Mouse (Mus musculus) forebrain, embryonic 14.5 days (tissue): ENCODE measurements around the gene Tbc1d22a. TPM values are rescaled to one million over a fixed set of nuclear protein-coding genes. Genes with fewer than 3 reads are reported as not detected.
"Not testable (repeated sequence)": the region's sequence is repeated elsewhere in the genome, so short reads cannot be mapped to it uniquely, and the experiment has no call there.

Experiments used
- ATAC-seq: fragments of 200-750 bp; cut with Nextera tagmentation; 2 replicates; pipeline ENCODE4 v1.8.0; 2017; ENCODE audit warnings: mild to moderate bottlenecking, moderate library complexity
- DNase-seq: peaks from one replicate; pipeline ENCODE4 v3.0.0-alpha.2; 2015; ENCODE audit warnings: low spot score
- H3K27ac ChIP-seq: fragments of 300-500 bp; sonication (generic); 2 replicates; pipeline ENCODE4 v1.5.1; 2014; ENCODE audit warnings: low read depth, mild to moderate bottlenecking, control low read depth, low read length, moderate library complexity
- H3K27me3 ChIP-seq: fragments of 300-500 bp; sonication (generic); replicated peaks from 2 replicates; pipeline ENCODE4 v1.6.1; 2014; ENCODE audit warnings: low read length, control low read depth, mixed read lengths; ENCODE audit not compliant: control insufficient read depth, insufficient read depth
- H3K36me3 ChIP-seq: fragments of 300-500 bp; sonication (generic); 2 replicates; pipeline ENCODE4 v1.6.1; 2014; ENCODE audit warnings: low read length, control low read depth; ENCODE audit not compliant: control insufficient read depth, insufficient read depth
- H3K4me1 ChIP-seq: fragments of 300-500 bp; sonication (generic); 2 replicates; pipeline ENCODE4 v1.6.1; 2014; ENCODE audit warnings: antibody characterized with exemption, low read length, control low read depth; ENCODE audit not compliant: control insufficient read depth, insufficient read depth
- H3K4me2 ChIP-seq: fragments of 300-500 bp; sonication (generic); 2 replicates; pipeline ENCODE4 v1.6.1; 2014; ENCODE audit warnings: mild to moderate bottlenecking, control low read depth, low read length
- H3K4me3 ChIP-seq: fragments of 300-500 bp; sonication (generic); 2 replicates; pipeline ENCODE4 v1.5.1; 2014; ENCODE audit warnings: low read depth, low read length, control low read depth
- H3K9ac ChIP-seq: fragments of 300-500 bp; sonication (generic); 2 replicates; pipeline ENCODE4 v1.6.1; 2014; ENCODE audit warnings: mild to moderate bottlenecking, low read length, control low read depth, moderate library complexity
- H3K9me3 ChIP-seq: fragments of 300-500 bp; sonication (generic); replicated peaks from 2 replicates; pipeline ENCODE4 v1.6.1; 2016; ENCODE audit warnings: low read length, control low read depth, mixed read lengths; ENCODE audit not compliant: control insufficient read depth
- WGBS: fragments of 180-500 bp; shearing (Covaris S2); extraction: QIAGEN DNeasy Blood & Tissue Kit; methylation state at CpG from one replicate; pipeline ENCODE4 v1.1.7; 2014; 5-methylcytosine and 5-hydroxymethylcytosine counted together
- polyA plus RNA-seq: library from polyadenylated mRNA; unstranded; fragments of >200 nt; fragmentation: Nextera tagmentation; extraction: Ambion mirVana; gene quantifications from 2 replicates; pipeline ENCODE4 v1.2.1, GENCODE M21; 2014

The Tbc1d22a gene
- polyA plus RNA-seq, 1 experiment from 2014 or later: 8.0 TPM

DNA sequence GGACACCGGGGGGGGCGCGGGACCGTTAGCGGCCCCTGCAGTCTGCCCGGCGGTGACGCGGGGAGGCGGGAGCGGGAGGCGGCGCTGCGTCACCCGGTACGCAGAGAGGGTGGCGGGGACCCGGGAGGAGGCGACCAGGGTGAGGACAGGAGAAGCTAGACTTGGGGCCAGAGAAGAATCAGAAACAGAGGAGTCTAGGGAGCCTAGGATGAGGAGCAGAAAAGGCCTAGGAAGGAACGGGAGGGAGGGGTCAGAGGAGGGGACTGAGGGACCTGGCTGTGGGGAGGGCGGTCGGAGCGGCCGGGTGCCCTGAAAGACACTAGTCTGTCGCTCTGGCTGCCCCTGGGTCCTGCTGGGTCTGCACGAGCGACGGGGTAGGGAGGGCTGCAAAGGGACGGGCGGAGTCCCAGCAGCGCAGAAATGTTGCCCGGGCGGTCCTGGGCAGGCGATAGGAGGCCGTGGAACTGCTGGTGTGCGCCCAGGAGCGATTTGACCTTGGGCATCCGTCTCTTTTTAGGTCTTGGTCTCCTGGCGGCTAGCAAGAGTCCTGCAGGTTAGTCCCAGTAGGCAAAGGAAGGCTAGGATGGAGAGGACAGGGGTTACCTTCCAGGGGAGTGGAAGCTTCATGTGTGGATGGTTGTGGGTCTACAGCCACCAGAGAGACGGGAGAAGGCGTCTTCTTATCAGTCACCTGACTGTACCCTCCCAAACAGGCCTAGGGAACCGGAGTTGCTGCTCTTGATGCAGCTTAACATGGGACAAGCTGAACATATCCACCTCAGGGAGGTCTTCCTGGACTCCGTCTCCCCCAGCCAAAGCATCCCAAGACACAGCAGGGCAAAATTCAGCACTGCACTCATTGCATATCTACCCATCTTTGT is 28.3 kb upstream of the Tbc1d22a start, which contains the start of gene Cerk:
Gene Cerk, minus strand, starts transcription at position 453 of the 881 bp plus-strand sequence.
- WGBS: 4% methylated on average over 41 of the region's 43 CpGs
- Histone ChIP-seq H3K27me3 (no peaks in the 10 kb centered on the region), H3K27ac (peak within 1 kb of the TSS; percentile 84), H3K9ac (peak within 1 kb of the TSS; percentile 93), H3K9me3 (no peaks in the 10 kb centered on the region), H3K36me3 (no peaks in the 10 kb centered on the region), H3K4me1 (peaks cover 4% of the 10 kb centered on the region), H3K4me2 (peak within 1 kb of the TSS; percentile 83), H3K4me3 (peak within 1 kb of the TSS; percentile 88)
- peak; percentile 63 for DNase-seq
- ATAC-seq: peak; percentile 77

GRCm38 (mm10) chr15:86186686-86187085 is 27.6 kb upstream of the Tbc1d22a start:
- DNase-seq (no peak), ATAC-seq (no peak)
- no peak overlapping the region for H3K9ac ChIP-seq
- H3K4me1 ChIP-seq: peaks cover 4% of the 10 kb centered on the region
- H3K9me3 ChIP-seq: no peaks in the 10 kb centered on the region
- peak overlapping the region; percentile 83; the same call in 1 of the 2 replicates for H3K4me2 ChIP-seq
- no peaks in the 10 kb centered on the region for H3K27me3 ChIP-seq
- no peak overlapping the region for H3K4me3 ChIP-seq
- H3K36me3 ChIP-seq: no peaks in the 10 kb centered on the region
- H3K27ac ChIP-seq: no peak overlapping the region
- 42% methylated on average over 3 of the region's 3 CpGs for WGBS

DNA sequence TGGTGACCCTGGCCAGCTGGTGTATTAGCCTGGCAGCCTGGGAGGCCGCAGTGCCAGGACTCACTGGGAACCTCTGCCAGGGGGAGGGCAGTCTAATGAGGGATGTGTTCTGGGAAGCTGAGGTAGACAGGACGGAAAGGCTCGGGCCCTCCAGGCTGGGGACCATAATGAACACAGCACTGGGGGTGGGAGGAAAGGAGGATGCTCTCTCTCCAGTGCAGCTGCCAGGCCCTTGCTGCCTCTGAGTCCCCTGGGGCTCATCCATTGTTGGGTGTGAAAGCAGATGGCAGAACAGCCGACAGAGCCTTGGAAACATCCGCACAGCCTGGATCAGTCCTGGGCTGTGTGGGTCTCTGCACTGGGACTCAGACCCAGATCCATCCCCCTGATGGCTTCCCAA is 26.1 kb upstream of the Tbc1d22a start:
- H3K27me3 ChIP-seq: no peaks in the 10 kb centered on the region
- H3K4me1 ChIP-seq: peaks cover 4% of the 10 kb centered on the region
- ATAC-seq (peak; percentile 11; the same call in 1 of the 2 replicates), DNase-seq (peak; percentile 63)
- H3K4me3 ChIP-seq: no peak overlapping the region
- H3K9ac ChIP-seq: peak overlapping the region; percentile 22; the same call in 1 of the 2 replicates
- H3K36me3 ChIP-seq: no peaks in the 10 kb centered on the region
- no peaks in the 10 kb centered on the region for H3K9me3 ChIP-seq
- 30% methylated on average over 5 of the region's 5 CpGs for WGBS
- H3K4me2 ChIP-seq: no peak overlapping the region
- peak overlapping the region; percentile 33; the same call in 1 of the 2 replicates for H3K27ac ChIP-seq

GRCm38 (mm10) chr15:86188746-86189470 is 25.4 kb upstream of the Tbc1d22a start:
- H3K4me3 ChIP-seq: no peak overlapping the region
- WGBS: 56% methylated on average over 10 of the region's 10 CpGs
- no peak for ATAC-seq
- no peaks in the 10 kb centered on the region for H3K9me3 ChIP-seq
- H3K9ac ChIP-seq: no peak overlapping the region
- no peak for DNase-seq
- H3K4me1 ChIP-seq: peaks cover 4% of the 10 kb centered on the region
- peak overlapping the region; percentile 33; the same call in 1 of the 2 replicates for H3K27ac ChIP-seq
- no peaks in the 10 kb centered on the region for H3K27me3 ChIP-seq
- H3K36me3 ChIP-seq: no peaks in the 10 kb centered on the region
- H3K4me2 ChIP-seq: no peak overlapping the region

DNA sequence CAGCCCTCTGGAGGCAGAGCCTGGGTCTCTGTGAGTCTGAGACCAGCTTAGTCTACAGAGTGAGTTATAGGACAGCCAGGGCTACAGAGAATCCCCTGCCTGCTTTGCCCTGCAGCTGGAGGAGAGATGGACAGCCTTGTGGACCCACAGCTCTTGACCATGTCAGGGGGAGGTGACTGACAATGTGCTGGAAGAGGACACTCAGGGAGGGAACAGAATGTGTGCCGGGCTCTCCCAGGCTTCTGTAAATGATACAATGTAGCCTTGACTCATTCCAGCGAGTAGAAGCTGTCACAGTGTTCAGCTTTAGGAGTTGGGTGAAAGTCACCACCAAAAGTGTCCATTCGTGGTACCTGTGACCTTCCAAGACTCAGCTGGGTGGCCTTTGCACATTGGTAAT is 23.9 kb upstream of the Tbc1d22a start:
- Histone ChIP-seq H3K9me3 (no peaks in the 10 kb centered on the region), H3K27me3 (no peaks in the 10 kb centered on the region), H3K27ac (no peak overlapping the region), H3K4me2 (no peak overlapping the region), H3K4me3 (no peak overlapping the region), H3K36me3 (no peaks in the 10 kb centered on the region), H3K4me1 (no peaks in the 10 kb centered on the region; the same call in 1 of the 2 replicates), H3K9ac (no peak overlapping the region)
- no peak for DNase-seq
- WGBS: 81% methylated on average over 3 of the region's 3 CpGs
- no peak for ATAC-seq

- H3K4me2 ChIP-seq: no peak overlapping the region
- H3K27me3 ChIP-seq: no peaks in the 10 kb centered on the region
- H3K9ac ChIP-seq: no peak overlapping the region
- DNase-seq (no peak), ATAC-seq (no peak)
- H3K36me3 ChIP-seq: no peaks in the 10 kb centered on the region
- no peak overlapping the region for H3K27ac ChIP-seq
- no peaks in the 10 kb centered on the region for H3K9me3 ChIP-seq
- no peaks in the 10 kb centered on the region for H3K4me1 ChIP-seq
- 68% methylated on average over 1 of the region's 1 CpGs for whole genome bisulfite sequencing
- no peak overlapping the region for H3K4me3 ChIP-seq
Observed at GRCm38 (mm10) chr15:86191505-86191904, 22.8 kb upstream of the Tbc1d22a start.

DNA sequence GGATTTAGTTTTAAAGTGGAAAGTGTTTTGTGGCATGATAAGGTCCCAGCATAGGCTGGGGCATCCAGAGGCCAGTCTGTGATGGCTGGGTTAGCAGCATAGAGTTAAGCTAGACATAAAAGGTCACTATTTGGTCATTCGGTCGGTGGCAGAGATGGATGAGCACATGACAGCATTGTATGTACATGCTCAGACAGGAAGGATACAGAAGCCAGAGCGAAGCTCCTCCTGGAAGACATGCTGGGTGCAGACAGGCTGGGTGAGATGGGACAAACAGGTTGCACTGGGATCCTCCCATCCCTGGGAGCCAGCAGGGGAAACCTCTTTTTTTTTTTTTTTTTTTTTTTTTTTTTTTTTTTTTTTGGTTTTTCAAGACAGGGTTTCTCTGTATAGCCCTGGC is 22.3 kb upstream of the Tbc1d22a start:
- H3K27me3 ChIP-seq: no peaks in the 10 kb centered on the region
- ATAC-seq (no peak), DNase-seq (no peak)
- no peaks in the 10 kb centered on the region for H3K9me3 ChIP-seq
- H3K9ac ChIP-seq: no peak overlapping the region
- H3K4me2 ChIP-seq: no peak overlapping the region
- WGBS: 86% methylated on average over 3 of the region's 3 CpGs
- no peak overlapping the region for H3K4me3 ChIP-seq
- H3K36me3 ChIP-seq: no peaks in the 10 kb centered on the region
- H3K27ac ChIP-seq: no peak overlapping the region
- H3K4me1 ChIP-seq: no peaks in the 10 kb centered on the region

- ATAC-seq: peak; percentile 87
- not testable (repeated sequence) for H3K27me3 ChIP-seq, H3K27ac ChIP-seq, H3K4me2 ChIP-seq, H3K9me3 ChIP-seq, H3K4me3 ChIP-seq, H3K4me1 ChIP-seq, DNase-seq, H3K9ac ChIP-seq, H3K36me3 ChIP-seq
- 82% methylated on average over 55 of the region's 55 CpGs for WGBS
Observed at GRCm38 (mm10) chr15:86194676-86195453, 19.4 kb upstream of the Tbc1d22a start.
